Mouse (Mus musculus): ENCODE data around the gene Negr1.

GRCm38 (mm10) chr3:157036568-157036967 is 475.0 kb downstream of the Negr1 start:
- TF ChIP-seq POLR2A (IDR thresholded peaks at IDR 0.05; ENCODE audit: insufficient read depth, low read length): no peak
- TF ChIP-seq CTCF (IDR thresholded peaks at IDR 0.05; ENCODE audit: low read depth, low read length): no peak

All from ES-Bruce4 (cell line).